Mouse (Mus musculus) liver, adult 2 months (tissue): ENCODE data around the gene Oxld1. TPM values are rescaled to one million over a fixed set of nuclear protein-coding genes. Genes with fewer than 3 reads are reported as not detected.

Experiments
- DNase-seq: peaks from one replicate; pipeline ENCODE4 v3.0.0-alpha.2; 2011; ENCODE audit warnings: low read depth, low spot score; ENCODE audit errors: extremely low read depth
- H3K27ac ChIP-seq: fragments of 200-500 bp; replicated peaks from 2 replicates; pipeline ENCODE4 v1.5.1; 2012; ENCODE audit warnings: low read depth, mild to moderate bottlenecking, control low read depth, inconsistent platforms, low read length; ENCODE audit not compliant: insufficient read depth
- H3K27me3 ChIP-seq: fragments of 200-500 bp; 2 replicates; pipeline ENCODE4 v1.6.1; 2012; ENCODE audit warnings: mild to moderate bottlenecking, moderate library complexity, low read length, inconsistent platforms; ENCODE audit not compliant: control insufficient read depth, insufficient read depth
- H3K36me3 ChIP-seq: fragments of 200-500 bp; 2 replicates; pipeline ENCODE4 v1.6.1; 2012; ENCODE audit warnings: low read length, inconsistent platforms; ENCODE audit not compliant: control insufficient read depth, insufficient read depth
- H3K4me1 ChIP-seq: fragments of 200-500 bp; 2 replicates; pipeline ENCODE4 v1.6.1; 2011; ENCODE audit warnings: low read length; ENCODE audit not compliant: control insufficient read depth, insufficient read depth
- H3K4me3 ChIP-seq: fragments of 200-500 bp; 2 replicates; pipeline ENCODE4 v1.5.1; 2011; ENCODE audit warnings: low read depth, mild to moderate bottlenecking, control low read depth, low read length, moderate library complexity; ENCODE audit not compliant: insufficient read depth
- H3K79me2 ChIP-seq: fragments of 200-500 bp; 2 replicates; pipeline ENCODE4 v1.6.1; 2012; ENCODE audit warnings: inconsistent platforms, mild to moderate bottlenecking, low read length, moderate library complexity; ENCODE audit not compliant: control insufficient read depth, insufficient read depth
- H3K9ac ChIP-seq: fragments of 200-500 bp; 2 replicates; pipeline ENCODE4 v1.6.1; 2012; ENCODE audit warnings: low read depth, mild to moderate bottlenecking, control low read depth, inconsistent platforms, low read length
- CTCF ChIP-seq: fragments of 200-500 bp; IDR thresholded peaks from 2 replicates; pipeline ENCODE4 v1.5.1; 2011; ENCODE audit warnings: low read depth, low read length, control low read depth
- POLR2A ChIP-seq: fragments of 200-500 bp; IDR thresholded peaks from 2 replicates; pipeline ENCODE4 v1.6.1; 2011; ENCODE audit warnings: low read length, control low read depth; ENCODE audit not compliant: insufficient read depth; ENCODE audit errors: extremely low read depth
- WGBS: fragments of 180-500 bp; shearing (Covaris S2); methylation state at CpG from one replicate; pipeline ENCODE4 v1.1.7; 2018; 5-methylcytosine and 5-hydroxymethylcytosine counted together
- polyA plus RNA-seq: library from polyadenylated mRNA; depleted of rRNA; stranded (reverse); fragments of >200 nt; gene quantifications from 2 replicates; pipeline ENCODE4 v1.2.3, GENCODE M21; 2012
- total RNA-seq: library from RNA; depleted of rRNA; stranded (reverse); fragments of >200 nt; gene quantifications from 2 replicates; pipeline ENCODE4 v1.2.3, GENCODE M21; 2014

Oxld1 gene
- total and polyA plus RNA-seq, 2 experiments, result 28.9 to 29.2 TPM

DNA sequence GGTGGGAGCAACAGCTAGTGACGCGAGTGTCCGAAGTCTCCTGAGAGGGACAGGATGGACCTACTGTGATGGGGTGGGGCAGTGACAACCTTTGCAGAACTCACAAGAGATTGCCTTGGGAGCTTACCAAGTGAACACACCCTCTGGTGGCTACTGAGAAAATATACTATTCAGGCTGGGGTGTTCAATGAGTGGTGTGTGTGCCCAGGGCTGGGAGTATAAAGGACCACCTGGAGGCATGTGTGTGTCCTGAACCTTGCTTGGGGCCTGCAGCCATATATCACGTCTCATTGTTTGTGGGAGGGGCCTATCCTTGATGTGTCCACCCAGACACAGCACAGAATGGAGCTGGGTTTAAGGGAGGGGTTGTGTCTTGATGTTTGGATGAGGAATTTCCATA lies 30.6 kb upstream of the Oxld1 start:
- Histone ChIP-seq H3K27me3 (no peaks in the 10 kb centered on the region), H3K4me1 (peaks cover 31% of the 10 kb centered on the region), H3K36me3 (peaks cover 15% of the 10 kb centered on the region; the same call in 1 of the 2 replicates), H3K9ac (no peak overlapping the region), H3K4me3 (no peak overlapping the region), H3K79me2 (peaks cover 9% of the 10 kb centered on the region; the same call in 1 of the 2 replicates), H3K27ac (no peak overlapping the region)
- WGBS, result 70% methylated on average over 4 of the region's 4 CpGs
- no peak for DNase-seq
- TF ChIP-seq POLR2A (no peak), CTCF (no peak)

GRCm38 (mm10) chr11:120485251-120485650 lies 27.4 kb upstream of the Oxld1 start:
- peak overlapping the region; percentile 95 for H3K27ac ChIP-seq

GRCm38 (mm10) chr11:120484265-120484981 lies 26.6 kb upstream of the Oxld1 start, which contains the start of gene Mrpl12:
TSS of gene Mrpl12 (plus strand) at chr11:120484613.
- peaks cover 11% of the 10 kb centered on the region; the same call in 1 of the 2 replicates for H3K4me1 ChIP-seq
- H3K27me3 ChIP-seq, result no peaks in the 10 kb centered on the region
- H3K4me3 ChIP-seq, result peak within 1 kb of the TSS; percentile 91
- H3K36me3 ChIP-seq, result peaks cover 25% of the 10 kb centered on the region
- H3K79me2 ChIP-seq, result peaks cover 9% of the 10 kb centered on the region; the same call in 1 of the 2 replicates
- WGBS, result 1% methylated on average over 59 of the region's 60 CpGs
- peak within 1 kb of the TSS; percentile 95 for H3K27ac ChIP-seq
- TF ChIP-seq CTCF, result no peak
- TF ChIP-seq POLR2A, result peak; percentile 84
- peak; percentile 86 for DNase-seq
- H3K9ac ChIP-seq, result peak within 1 kb of the TSS; percentile 97

More at GRCm38 (mm10) chr11:120485251-120485650, 27.4 kb upstream of the Oxld1 start:
- Histone ChIP-seq H3K9ac (peak overlapping the region; percentile 97), H3K4me3 (peak overlapping the region; percentile 91), H3K4me1 (peaks cover 17% of the 10 kb centered on the region), H3K27me3 (no peaks in the 10 kb centered on the region), H3K36me3 (peaks cover 24% of the 10 kb centered on the region), H3K79me2 (peaks cover 9% of the 10 kb centered on the region; the same call in 1 of the 2 replicates)
- 2% methylated on average over 10 of the region's 10 CpGs for WGBS
- TF ChIP-seq POLR2A, result no peak
- TF ChIP-seq CTCF, result no peak
- DNase-seq, result peak; percentile 87

- H3K4me1 ChIP-seq, result peaks cover 11% of the 10 kb centered on the region; the same call in 1 of the 2 replicates
- peaks cover 9% of the 10 kb centered on the region; the same call in 1 of the 2 replicates for H3K79me2 ChIP-seq
- H3K36me3 ChIP-seq, result peaks cover 27% of the 10 kb centered on the region
- no peak overlapping the region for H3K9ac ChIP-seq
- no peak overlapping the region for H3K4me3 ChIP-seq
- WGBS, result 88% methylated on average over 7 of the region's 7 CpGs
- H3K27ac ChIP-seq, result no peak overlapping the region
- no peaks in the 10 kb centered on the region for H3K27me3 ChIP-seq
- no peak for DNase-seq
- TF ChIP-seq CTCF (no peak), POLR2A (no peak)
These were observed 25.6 kb upstream of the Oxld1 start for GRCm38 (mm10) chr11:120483448-120483934.

DNA sequence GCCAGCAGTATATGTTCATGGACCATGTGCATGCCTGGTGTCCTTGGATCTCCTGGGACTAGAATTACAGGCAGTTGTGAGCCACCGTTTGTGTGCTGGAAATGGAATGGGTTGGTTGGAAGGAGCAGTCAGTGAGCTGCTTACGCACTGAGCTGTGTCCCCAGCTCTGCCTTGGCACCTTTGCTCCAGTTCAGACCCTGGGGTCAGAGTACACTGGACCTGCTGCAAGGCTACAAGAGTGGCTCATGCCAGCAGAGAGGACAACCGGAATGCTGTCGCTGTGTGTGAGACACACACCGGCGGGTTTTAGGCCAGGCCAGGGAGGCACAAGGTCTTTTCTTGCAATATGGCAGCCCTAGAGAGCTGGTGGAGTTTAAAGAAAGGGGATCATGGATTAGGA lies 14.2 kb upstream of the Oxld1 start:
- H3K36me3 ChIP-seq, result peaks cover 33% of the 10 kb centered on the region
- WGBS, result 23% methylated on average over 6 of the region's 6 CpGs

GRCm38 (mm10) chr11:120467736-120468092 lies 9.8 kb upstream of the Oxld1 start:
- Histone ChIP-seq H3K27ac (peak overlapping the region; percentile 59), H3K36me3 (peaks cover 11% of the 10 kb centered on the region), H3K4me1 (peaks cover 25% of the 10 kb centered on the region), H3K79me2 (peaks cover 10% of the 10 kb centered on the region), H3K9ac (peak overlapping the region; percentile 95), H3K4me3 (peak overlapping the region; percentile 90), H3K27me3 (no peaks in the 10 kb centered on the region)
- no peak for DNase-seq
- no peak for TF ChIP-seq CTCF
- no peak for TF ChIP-seq POLR2A
- 0% methylated on average over 33 of the region's 33 CpGs for WGBS

More for the DNA sequence above, 14.2 kb upstream of the Oxld1 start:
- peak; percentile 96 for DNase-seq
- 0 out of 2 replicates have a peak, but pooled peaks have one; percentile 45 for TF ChIP-seq POLR2A
- TF ChIP-seq CTCF, result 0 out of 2 replicates have a peak, but pooled peaks have one; percentile 8
- H3K27ac ChIP-seq, result peak overlapping the region; percentile 77
- H3K9ac ChIP-seq, result peak overlapping the region; percentile 19; the same call in 1 of the 2 replicates
- no peaks in the 10 kb centered on the region for H3K27me3 ChIP-seq
- no peak overlapping the region for H3K4me3 ChIP-seq
- peaks cover 20% of the 10 kb centered on the region for H3K4me1 ChIP-seq
- H3K79me2 ChIP-seq, result peaks cover 14% of the 10 kb centered on the region
